Mouse (Mus musculus): ENCODE results near the gene Exoc7. TPM values are rescaled to one million over a fixed set of nuclear protein-coding genes. Genes with fewer than 3 reads are reported as not detected.
A peak's percentile ranks its signal among the peaks of the same experiment; 100 is the strongest.

Gene Exoc7
- polyA plus RNA-seq, 1 experiment from 2014 or later: 56.8 TPM

DNA sequence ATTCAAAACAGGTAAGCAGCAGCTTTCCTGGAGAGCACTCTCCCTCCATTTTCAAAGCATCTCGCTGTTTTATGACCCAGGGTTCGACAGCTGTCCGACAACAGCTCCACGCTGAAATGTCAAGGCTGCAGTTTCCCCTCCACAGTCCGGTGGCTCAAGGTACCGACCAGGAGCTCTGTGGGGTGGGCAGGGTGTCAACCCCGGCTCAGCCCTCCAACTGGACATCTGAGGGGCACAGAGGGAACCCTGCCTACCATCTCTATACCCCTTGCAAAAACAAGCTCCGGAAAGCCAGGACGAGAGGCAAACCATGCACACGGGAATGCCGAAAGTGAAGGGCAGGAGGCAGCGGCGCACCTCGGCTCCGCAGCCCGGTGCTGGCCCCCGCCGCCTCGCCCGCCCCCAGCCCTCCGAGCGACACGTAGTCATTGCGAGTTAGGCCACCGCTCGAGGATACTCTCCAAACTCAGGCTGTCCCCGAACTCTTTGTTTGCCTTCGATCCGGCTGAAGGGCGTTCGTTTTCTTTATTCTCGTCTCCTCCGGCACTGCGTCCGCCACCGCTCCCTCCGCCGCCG, 33.5 kb downstream of the Exoc7 start:
- Histone ChIP-seq H3K36me3 (ENCODE audit: control insufficient read depth, insufficient read depth, low read length) (no peaks in the 10 kb centered on the region), H3K9me3 (replicated peaks; ENCODE audit: control insufficient read depth, low read length) (no peaks in the 10 kb centered on the region), H3K4me3 (replicated peaks; ENCODE audit: low read length) (peak overlapping the region; percentile 74), H3K4me2 (ENCODE audit: low read depth, low read length) (peak overlapping the region; percentile 78), H3K9ac (ENCODE audit: low read length) (peak overlapping the region; percentile 85), H3K27me3 (ENCODE audit: control insufficient read depth, insufficient read depth, low read length) (no peaks in the 10 kb centered on the region), H3K27ac (ENCODE audit: low read length) (peak overlapping the region; percentile 92), H3K4me1 (ENCODE audit: control insufficient read depth, insufficient read depth, low read length) (peaks cover 9% of the 10 kb centered on the region)
- peak; percentile 22; the same call in 1 of the 2 replicates for ATAC-seq (ENCODE audit: insufficient read depth, low FRiP score)
- 1% methylated on average over 39 of the region's 39 CpGs for WGBS

DNA sequence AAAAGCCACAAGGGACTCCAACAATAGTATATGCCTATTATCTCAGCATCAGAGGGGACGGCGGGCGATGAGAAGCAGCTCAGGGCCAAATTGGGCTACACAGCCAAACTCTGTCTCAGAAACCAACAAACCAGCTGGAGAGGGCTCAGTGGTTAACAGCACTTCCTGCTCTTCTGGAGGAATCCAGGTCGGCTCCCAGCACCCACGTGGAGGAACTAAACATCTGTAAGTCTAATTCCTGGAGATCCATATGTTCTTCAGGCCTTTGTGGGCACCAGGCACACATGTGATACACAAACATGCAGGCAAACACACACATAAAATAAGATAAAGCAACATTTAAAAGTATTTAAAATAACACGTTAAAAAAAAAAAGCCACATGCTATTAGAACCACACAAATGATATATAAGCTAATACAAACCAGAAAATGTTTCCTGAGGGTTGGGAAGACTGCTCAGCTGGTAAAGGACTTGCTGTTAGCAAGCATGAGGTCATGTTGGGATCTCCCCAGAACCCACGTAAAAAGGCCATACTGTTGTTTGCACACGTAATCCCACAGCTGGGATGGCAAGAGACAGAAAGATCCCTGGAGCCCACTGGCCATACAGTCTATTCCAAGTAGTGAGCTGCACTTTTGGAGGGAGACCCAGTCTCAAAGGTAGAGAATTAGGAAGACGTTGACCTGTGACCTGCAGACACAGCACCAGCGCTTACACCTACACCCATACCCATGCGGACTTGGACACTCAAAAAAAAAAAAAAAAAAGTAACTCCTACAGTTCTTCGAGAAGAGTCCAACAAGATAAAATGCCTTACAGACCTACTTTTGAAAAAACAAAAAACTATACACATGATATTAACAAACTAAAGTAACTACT, 34.2 kb downstream of the Exoc7 start:
- peak overlapping the region; percentile 85 for H3K9ac ChIP-seq (ENCODE audit: low read length)
- H3K9me3 ChIP-seq (replicated peaks; ENCODE audit: control insufficient read depth, low read length): no peaks in the 10 kb centered on the region
- peaks cover 9% of the 10 kb centered on the region for H3K4me1 ChIP-seq (ENCODE audit: control insufficient read depth, insufficient read depth, low read length)
- WGBS: 42% methylated on average over 12 of the region's 12 CpGs
- peak overlapping the region; percentile 78 for H3K4me2 ChIP-seq (ENCODE audit: low read depth, low read length)
- no peak overlapping the region for H3K27ac ChIP-seq (ENCODE audit: low read length)
- H3K27me3 ChIP-seq (ENCODE audit: control insufficient read depth, insufficient read depth, low read length): no peaks in the 10 kb centered on the region
- no peak for ATAC-seq (ENCODE audit: insufficient read depth, low FRiP score)
- peaks cover 5% of the 10 kb centered on the region; the same call in 1 of the 2 replicates for H3K36me3 ChIP-seq (ENCODE audit: control insufficient read depth, insufficient read depth, low read length)
- peak overlapping the region; percentile 74 for H3K4me3 ChIP-seq (replicated peaks; ENCODE audit: low read length)

DNA sequence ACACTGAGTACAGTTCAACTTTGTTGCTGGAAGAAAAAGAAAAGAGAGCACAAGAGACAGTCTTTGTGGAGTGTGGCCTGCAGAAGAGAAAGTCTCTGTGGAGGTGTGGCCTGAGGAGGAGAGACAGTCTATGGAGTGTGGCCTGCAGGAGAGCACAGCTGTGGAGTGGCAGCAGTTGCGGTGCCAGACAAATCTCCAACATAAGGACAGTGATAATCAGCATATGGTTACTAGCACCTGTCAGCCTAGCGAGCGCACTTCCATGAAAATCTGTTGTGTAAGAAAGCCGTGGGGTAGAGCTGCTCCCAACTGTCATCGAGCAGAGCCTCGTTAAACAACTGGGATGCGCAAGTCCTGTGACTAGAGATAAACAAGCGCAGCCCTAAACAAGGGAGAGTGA, 37.5 kb downstream of the Exoc7 start:
- Histone ChIP-seq H3K4me3 (replicated peaks; ENCODE audit: low read length) (no peak overlapping the region), H3K36me3 (ENCODE audit: control insufficient read depth, insufficient read depth, low read length) (peaks cover 19% of the 10 kb centered on the region), H3K27ac (ENCODE audit: low read length) (no peak overlapping the region), H3K9ac (ENCODE audit: low read length) (no peak overlapping the region), H3K27me3 (ENCODE audit: control insufficient read depth, insufficient read depth, low read length) (no peaks in the 10 kb centered on the region), H3K9me3 (replicated peaks; ENCODE audit: control insufficient read depth, low read length) (no peaks in the 10 kb centered on the region), H3K4me2 (ENCODE audit: low read depth, low read length) (no peak overlapping the region), H3K4me1 (ENCODE audit: control insufficient read depth, insufficient read depth, low read length) (peaks cover 9% of the 10 kb centered on the region)
- no peak for ATAC-seq (ENCODE audit: insufficient read depth, low FRiP score)
- WGBS: 92% methylated on average over 8 of the region's 8 CpGs

DNA sequence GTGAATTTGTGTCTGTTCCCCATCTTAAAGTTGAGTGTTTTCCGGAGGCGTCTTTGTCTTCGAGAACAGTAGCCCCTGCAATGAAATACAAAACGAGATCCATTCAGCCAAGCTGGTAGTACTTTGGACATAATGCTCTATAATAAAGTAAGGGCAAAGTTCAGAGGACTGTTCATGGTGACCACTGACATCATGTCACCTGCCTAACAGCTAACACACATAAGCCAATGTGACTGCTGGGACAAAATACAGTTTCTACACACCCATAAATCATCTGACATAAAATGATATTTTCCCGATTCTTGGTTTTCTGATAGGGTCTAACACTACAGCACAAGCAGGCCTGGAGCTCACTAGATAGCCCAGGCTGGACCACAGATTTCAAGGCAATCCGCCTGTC, 38.7 kb downstream of the Exoc7 start:
- Histone ChIP-seq H3K9ac (ENCODE audit: low read length) (no peak overlapping the region), H3K27ac (ENCODE audit: low read length) (no peak overlapping the region)

DNA sequence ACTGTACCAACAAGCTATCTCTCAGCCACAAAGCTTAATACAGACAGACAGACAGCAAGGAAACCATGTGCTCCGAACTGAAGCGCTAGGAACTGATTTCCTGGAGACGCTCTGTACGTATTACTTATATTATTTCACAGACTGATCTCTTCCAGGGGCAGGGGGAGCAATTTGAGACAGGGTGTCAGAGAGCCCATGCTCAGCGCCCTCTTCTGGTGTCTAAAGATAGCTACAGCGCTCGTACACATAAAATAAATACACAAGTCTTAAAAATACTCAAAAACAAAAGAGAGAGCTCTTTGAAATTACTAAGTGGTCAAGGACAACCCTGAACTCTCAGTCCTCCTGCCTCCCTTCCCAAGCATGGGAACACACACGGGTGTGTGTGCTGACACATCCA, 39.4 kb downstream of the Exoc7 start:
- no peak overlapping the region for H3K4me3 ChIP-seq (replicated peaks; ENCODE audit: low read length)
- H3K4me1 ChIP-seq (ENCODE audit: control insufficient read depth, insufficient read depth, low read length): peaks cover 4% of the 10 kb centered on the region
- no peaks in the 10 kb centered on the region for H3K27me3 ChIP-seq (ENCODE audit: control insufficient read depth, insufficient read depth, low read length)
- peaks cover 27% of the 10 kb centered on the region for H3K36me3 ChIP-seq (ENCODE audit: control insufficient read depth, insufficient read depth, low read length)
- no peak overlapping the region for H3K27ac ChIP-seq (ENCODE audit: low read length)
- H3K4me2 ChIP-seq (ENCODE audit: low read depth, low read length): no peak overlapping the region
- no peak overlapping the region for H3K9ac ChIP-seq (ENCODE audit: low read length)
- no peak for ATAC-seq (ENCODE audit: insufficient read depth, low FRiP score)
- 82% methylated on average over 8 of the region's 8 CpGs for WGBS
- H3K9me3 ChIP-seq (replicated peaks; ENCODE audit: control insufficient read depth, low read length): no peaks in the 10 kb centered on the region

More for the DNA sequence above, 38.7 kb downstream of the Exoc7 start:
- H3K9me3 ChIP-seq (replicated peaks; ENCODE audit: control insufficient read depth, low read length): no peaks in the 10 kb centered on the region
- H3K4me3 ChIP-seq (replicated peaks; ENCODE audit: low read length): no peak overlapping the region
- 92% methylated on average over 6 of the region's 6 CpGs for WGBS
- ATAC-seq (ENCODE audit: insufficient read depth, low FRiP score): no peak
- no peak overlapping the region for H3K4me2 ChIP-seq (ENCODE audit: low read depth, low read length)
- H3K4me1 ChIP-seq (ENCODE audit: control insufficient read depth, insufficient read depth, low read length): peaks cover 9% of the 10 kb centered on the region
- peaks cover 23% of the 10 kb centered on the region for H3K36me3 ChIP-seq (ENCODE audit: control insufficient read depth, insufficient read depth, low read length)
- no peaks in the 10 kb centered on the region for H3K27me3 ChIP-seq (ENCODE audit: control insufficient read depth, insufficient read depth, low read length)

DNA sequence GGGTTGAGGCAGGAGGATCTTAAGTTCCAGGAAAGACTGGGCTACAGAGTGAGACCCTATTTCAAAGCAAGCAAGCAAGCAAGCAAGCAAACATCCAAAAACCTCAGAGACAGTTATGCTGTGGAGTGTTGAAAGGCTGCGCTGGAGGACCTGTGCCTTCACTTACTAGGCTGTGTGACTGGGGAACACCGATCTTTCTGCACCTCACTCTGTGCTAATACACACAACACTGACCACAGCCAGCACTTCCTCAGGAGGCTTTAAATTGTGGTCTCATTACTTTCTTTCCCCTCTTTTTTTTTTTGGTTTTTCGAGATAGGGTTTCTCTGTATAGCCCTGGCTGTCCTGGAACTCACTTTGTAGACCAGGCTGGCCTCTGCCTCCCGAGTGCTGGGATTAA, 41.2 kb downstream of the Exoc7 start:
- Histone ChIP-seq H3K4me1 (ENCODE audit: control insufficient read depth, insufficient read depth, low read length) (no peaks in the 10 kb centered on the region), H3K4me2 (ENCODE audit: low read depth, low read length) (no peak overlapping the region), H3K36me3 (ENCODE audit: control insufficient read depth, insufficient read depth, low read length) (peaks cover 27% of the 10 kb centered on the region), H3K27ac (ENCODE audit: low read length) (no peak overlapping the region), H3K27me3 (ENCODE audit: control insufficient read depth, insufficient read depth, low read length) (no peaks in the 10 kb centered on the region), H3K9ac (ENCODE audit: low read length) (no peak overlapping the region), H3K9me3 (replicated peaks; ENCODE audit: control insufficient read depth, low read length) (no peaks in the 10 kb centered on the region), H3K4me3 (replicated peaks; ENCODE audit: low read length) (no peak overlapping the region)
- WGBS: 91% methylated on average over 4 of the region's 4 CpGs
- no peak for ATAC-seq (ENCODE audit: insufficient read depth, low FRiP score)

DNA sequence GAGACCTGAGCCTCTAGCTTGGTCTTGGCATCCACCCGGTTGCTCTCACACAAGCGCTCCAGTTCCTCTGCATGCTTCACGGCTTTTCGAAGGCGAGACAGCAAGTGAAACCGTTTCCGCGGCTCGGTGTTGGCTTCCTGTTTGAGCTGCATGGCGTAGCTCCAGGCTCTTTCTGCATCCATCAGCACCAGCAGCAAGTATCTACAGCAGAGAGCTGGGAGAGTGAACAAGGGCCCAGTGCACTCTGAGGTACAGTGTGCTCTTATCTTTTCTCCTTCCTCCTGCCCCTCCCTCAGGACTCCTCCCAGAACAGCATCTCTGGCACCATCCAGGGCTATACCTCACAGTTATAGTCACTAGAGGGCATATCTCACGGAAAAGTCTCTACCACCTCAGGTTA, 41.7 kb downstream of the Exoc7 start:
- Histone ChIP-seq H3K4me1 (ENCODE audit: control insufficient read depth, insufficient read depth, low read length) (no peaks in the 10 kb centered on the region), H3K4me2 (ENCODE audit: low read depth, low read length) (no peak overlapping the region), H3K27me3 (ENCODE audit: control insufficient read depth, insufficient read depth, low read length) (no peaks in the 10 kb centered on the region), H3K9ac (ENCODE audit: low read length) (no peak overlapping the region), H3K36me3 (ENCODE audit: control insufficient read depth, insufficient read depth, low read length) (peaks cover 29% of the 10 kb centered on the region), H3K4me3 (replicated peaks; ENCODE audit: low read length) (no peak overlapping the region), H3K9me3 (replicated peaks; ENCODE audit: control insufficient read depth, low read length) (no peaks in the 10 kb centered on the region), H3K27ac (ENCODE audit: low read length) (no peak overlapping the region)
- 91% methylated on average over 11 of the region's 11 CpGs for WGBS
- no peak for ATAC-seq (ENCODE audit: insufficient read depth, low FRiP score)

DNA sequence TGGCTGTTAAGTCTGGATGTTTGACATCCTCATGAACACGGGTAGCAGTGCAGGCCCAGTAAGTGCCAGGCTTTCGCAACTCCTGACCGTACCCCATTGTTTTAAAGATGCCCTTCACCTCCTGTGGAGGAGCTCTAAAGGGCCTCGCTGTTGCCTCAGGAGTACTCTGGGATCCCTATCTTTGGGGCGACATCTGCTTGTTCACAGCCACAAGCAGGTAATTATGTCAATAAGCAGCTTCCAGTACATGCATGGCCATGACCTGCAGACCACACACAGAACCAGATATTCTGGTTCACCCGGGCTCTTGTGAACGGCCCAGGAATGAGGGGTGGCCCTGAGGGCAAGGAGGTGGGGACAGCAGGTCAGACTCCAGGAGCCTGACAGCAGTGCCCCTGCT, 46.8 kb downstream of the Exoc7 start:
- Histone ChIP-seq H3K27ac (ENCODE audit: low read length) (peak overlapping the region; percentile 57), H3K9ac (ENCODE audit: low read length) (no peak overlapping the region), H3K4me1 (ENCODE audit: control insufficient read depth, insufficient read depth, low read length) (0 out of 2 replicates have a peak, but pooled peaks cover under 1% of the 10 kb centered on the region), H3K4me2 (ENCODE audit: low read depth, low read length) (no peak overlapping the region), H3K4me3 (replicated peaks; ENCODE audit: low read length) (no peak overlapping the region), H3K36me3 (ENCODE audit: control insufficient read depth, insufficient read depth, low read length) (peaks cover 28% of the 10 kb centered on the region), H3K9me3 (replicated peaks; ENCODE audit: control insufficient read depth, low read length) (no peaks in the 10 kb centered on the region), H3K27me3 (ENCODE audit: control insufficient read depth, insufficient read depth, low read length) (no peaks in the 10 kb centered on the region)
- ATAC-seq (ENCODE audit: insufficient read depth, low FRiP score): peak; percentile 63; the same call in 1 of the 2 replicates
- 67% methylated on average over 7 of the region's 7 CpGs for WGBS

DNA sequence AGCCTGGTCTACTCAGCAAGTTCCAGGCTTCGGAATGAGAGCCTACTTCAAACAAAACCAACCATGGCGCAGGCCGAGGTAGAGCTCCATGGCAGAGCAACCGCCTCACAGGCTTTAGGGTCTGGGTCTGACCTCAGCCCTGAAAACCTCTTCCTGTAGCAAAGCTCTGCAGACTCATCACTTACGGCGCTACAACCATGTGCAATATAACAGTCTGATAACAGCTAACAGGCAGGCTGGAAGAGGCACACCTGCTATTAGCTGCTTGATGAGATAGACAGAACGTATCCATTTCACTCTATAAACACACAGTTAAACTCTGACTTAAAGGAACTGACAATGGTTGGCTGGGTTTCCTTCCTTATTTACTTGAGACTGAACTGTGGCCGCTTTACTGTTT, 47.6 kb downstream of the Exoc7 start:
- Histone ChIP-seq H3K4me3 (replicated peaks; ENCODE audit: low read length) (no peak overlapping the region), H3K4me2 (ENCODE audit: low read depth, low read length) (no peak overlapping the region), H3K36me3 (ENCODE audit: control insufficient read depth, insufficient read depth, low read length) (peaks cover 33% of the 10 kb centered on the region; the same call in 1 of the 2 replicates), H3K27ac (ENCODE audit: low read length) (peak overlapping the region; percentile 57), H3K9me3 (replicated peaks; ENCODE audit: control insufficient read depth, low read length) (no peaks in the 10 kb centered on the region), H3K4me1 (ENCODE audit: control insufficient read depth, insufficient read depth, low read length) (peaks cover 5% of the 10 kb centered on the region; the same call in 1 of the 2 replicates), H3K9ac (ENCODE audit: low read length) (no peak overlapping the region), H3K27me3 (ENCODE audit: control insufficient read depth, insufficient read depth, low read length) (no peaks in the 10 kb centered on the region)
- ATAC-seq (ENCODE audit: insufficient read depth, low FRiP score): no peak
- WGBS: 75% methylated on average over 8 of the region's 8 CpGs
